Comparison of ENCODE assay signal across 23 mouse cellular contexts in genomic region chr4:14239790-14240189, GRCm38 (mm10).
A peak's percentile ranks its signal among the peaks of the same experiment; 100 is the strongest.
DNase-seq lines count a peak whose midpoint lies in the region; ATAC-seq and TF ChIP-seq lines count a peak whose summit lies in the region.
"Had no signal": no experiment of that assay in that cellular context is flagged by ENCODE, and none has a peak within 500 bp of the region (broad histone marks: within the 10 kb centered on the region; RNA-seq: fewer than 3 reads in every experiment).

No protein-coding gene starts in this region.

- H3K4me3 ChIP-seq in heart, adult 2 months: no peak overlapping the region
- no peak overlapping the region for H3K4me3 ChIP-seq in heart, embryonic 10.5 days
- H3K4me3 ChIP-seq in intestine, postnatal 0 days (ENCODE audit: low read depth, low read length): no peak overlapping the region
- H3K4me3 ChIP-seq: embryonic facial prominence, embryonic 15.5 days; gastrocnemius, adult 2 months; hindbrain, embryonic 12.5 days; limb, embryonic 15.5 days; midbrain, embryonic 10.5 days had no signal

- no peak for TF ChIP-seq POLR2A in heart, adult 2 months (IDR thresholded peaks at IDR 0.05; ENCODE audit: insufficient read depth, low read depth, low read length)

- H3K79me2 ChIP-seq in heart, adult 2 months (replicated peaks; ENCODE audit: control insufficient read depth, insufficient read depth, low read length): no peaks in the 10 kb centered on the region

- no peaks in the 10 kb centered on the region for H3K36me3 ChIP-seq in heart, adult 2 months (ENCODE audit: control insufficient read depth, insufficient read depth, low read length)
- H3K36me3 ChIP-seq in heart, embryonic 10.5 days: no peaks in the 10 kb centered on the region
- H3K36me3 ChIP-seq in intestine, postnatal 0 days (ENCODE audit: control insufficient read depth, insufficient read depth): no peaks in the 10 kb centered on the region
- H3K36me3 ChIP-seq: embryonic facial prominence, embryonic 15.5 days; hindbrain, embryonic 12.5 days; limb, embryonic 15.5 days; midbrain, embryonic 10.5 days had no signal

- peak; percentile 17 for TF ChIP-seq CTCF in heart, adult 2 months (IDR thresholded peaks at IDR 0.05)
- no peak for TF ChIP-seq CTCF in intestine, postnatal 0 days (IDR thresholded peaks at IDR 0.05; ENCODE audit: low read depth)

- no peaks in the 10 kb centered on the region for H3K4me1 ChIP-seq in heart, adult 2 months (ENCODE audit: control insufficient read depth, insufficient read depth, low read length)
- H3K4me1 ChIP-seq in heart, embryonic 10.5 days: no peaks in the 10 kb centered on the region
- H3K4me1 ChIP-seq in intestine, postnatal 0 days (replicated peaks; ENCODE audit: control insufficient read depth, insufficient read depth, low read length): no peaks in the 10 kb centered on the region
- H3K4me1 ChIP-seq: embryonic facial prominence, embryonic 15.5 days; hindbrain, embryonic 12.5 days; limb, embryonic 15.5 days; midbrain, embryonic 10.5 days had no signal

- H3K9ac ChIP-seq in heart, adult 2 months (ENCODE audit: low read depth, low read length): no peak overlapping the region
- no peak overlapping the region for H3K9ac ChIP-seq in intestine, postnatal 0 days (ENCODE audit: low read depth, low read length)
- H3K9ac ChIP-seq: embryonic facial prominence, embryonic 15.5 days; hindbrain, embryonic 12.5 days; limb, embryonic 15.5 days; liver, embryonic 14.5 days; lung, embryonic 14.5 days had no signal

- H3K4me2 ChIP-seq in intestine, postnatal 0 days (replicated peaks; ENCODE audit: low read depth): no peak overlapping the region
- H3K4me2 ChIP-seq: embryonic facial prominence, embryonic 15.5 days; hindbrain, embryonic 12.5 days; limb, embryonic 15.5 days; lung, embryonic 14.5 days had no signal

- no peak for TF ChIP-seq EP300 in heart, adult 2 months (IDR thresholded peaks at IDR 0.05; ENCODE audit: insufficient read depth, low read depth, low read length)

- intact Hi-C loops in heart, adult 2 months (cut with DNase I): no loop called here
- intact Hi-C loops in heart, postnatal 10 days (cut with DNase I): no loop called here

- peak; percentile 16 to 35 for DNase-seq in heart, adult 2 months
- no peak for DNase-seq in heart, embryonic 10.5 days (ENCODE audit: low spot score)
- DNase-seq in adipocyte (ENCODE audit: low spot score): peak; percentile 2
- peak; percentile 10 to 11 for DNase-seq in heart, adult 9 months (ENCODE audit: low spot score in 2 of 2)
- DNase-seq in heart, postnatal 10 days: peak; percentile 50 to 61
- no peak for DNase-seq in kidney, adult 9 months
- DNase-seq: adrenal gland, postnatal 25 days; cerebellum, adult 11 months; gastrocnemius, adult 2 months; kidney, adult 11 months; kidney, postnatal 4 days; layer of hippocampus, adult 9-11 months; left cerebral cortex, postnatal 4 days; lung, embryonic 14.5 days; lung, postnatal 4 days had no signal

- no peaks in the 10 kb centered on the region for H3K9me3 ChIP-seq in heart, embryonic 10.5 days
- H3K9me3 ChIP-seq in intestine, postnatal 0 days (ENCODE audit: control insufficient read depth): no peaks in the 10 kb centered on the region
- H3K9me3 ChIP-seq: embryonic facial prominence, embryonic 15.5 days; hindbrain, embryonic 12.5 days; limb, embryonic 15.5 days; midbrain, embryonic 10.5 days had no signal

- H3K27me3 ChIP-seq in heart, adult 2 months (ENCODE audit: control insufficient read depth, insufficient read depth, low read length): no peaks in the 10 kb centered on the region
- no peaks in the 10 kb centered on the region for H3K27me3 ChIP-seq in heart, embryonic 10.5 days (ENCODE audit: insufficient read depth, poor library complexity, severe bottlenecking)
- H3K27me3 ChIP-seq in intestine, postnatal 0 days (replicated peaks; ENCODE audit: control insufficient read depth, insufficient read depth, low read length): no peaks in the 10 kb centered on the region
- H3K27me3 ChIP-seq: embryonic facial prominence, embryonic 15.5 days; hindbrain, embryonic 12.5 days; limb, embryonic 15.5 days had no signal

- ATAC-seq in intestine, postnatal 0 days: no peak
- ATAC-seq: forebrain, embryonic 14.5 days had no signal

- 48% methylated on average over 4 of the region's 4 CpGs for WGBS in heart, adult 2 months
- 81% methylated on average over 4 of the region's 4 CpGs for WGBS in heart, embryonic 10.5 days
- WGBS in intestine, postnatal 0 days: 87% methylated on average over 4 of the region's 4 CpGs

- H3K27ac ChIP-seq in heart, adult 2 months: no peak overlapping the region
- H3K27ac ChIP-seq in heart, embryonic 10.5 days: no peak overlapping the region
- no peak overlapping the region for H3K27ac ChIP-seq in intestine, postnatal 0 days (ENCODE audit: low read depth, low read length)
- H3K27ac ChIP-seq: embryonic facial prominence, embryonic 15.5 days; gastrocnemius, adult 2 months; hindbrain, embryonic 12.5 days; limb, embryonic 15.5 days; liver, embryonic 14.5 days; midbrain, embryonic 10.5 days; stomach, postnatal 0 days had no signal

Comparison
In these comparisons a context has a peak if more than half of its experiments do, and no peak if none do; other contexts are left out.
1. DNase-seq: peak in heart, adult 2 months (2 of 2), adipocyte (single experiment), heart, adult 9 months (2 of 2) and heart, postnatal 10 days (2 of 2); none in heart, embryonic 10.5 days (single experiment) and kidney, adult 9 months (single experiment).